Mouse (Mus musculus): ENCODE data around the gene S100a3. TPM values are rescaled to one million over a fixed set of nuclear protein-coding genes. Genes with fewer than 3 reads are reported as not detected.
A peak's percentile ranks its signal among the peaks of the same experiment; 100 is the strongest.

S100a3 gene
- total and polyA plus RNA-seq, 2 experiments from 2014 or later: 1.9 to 5.3 TPM

DNA sequence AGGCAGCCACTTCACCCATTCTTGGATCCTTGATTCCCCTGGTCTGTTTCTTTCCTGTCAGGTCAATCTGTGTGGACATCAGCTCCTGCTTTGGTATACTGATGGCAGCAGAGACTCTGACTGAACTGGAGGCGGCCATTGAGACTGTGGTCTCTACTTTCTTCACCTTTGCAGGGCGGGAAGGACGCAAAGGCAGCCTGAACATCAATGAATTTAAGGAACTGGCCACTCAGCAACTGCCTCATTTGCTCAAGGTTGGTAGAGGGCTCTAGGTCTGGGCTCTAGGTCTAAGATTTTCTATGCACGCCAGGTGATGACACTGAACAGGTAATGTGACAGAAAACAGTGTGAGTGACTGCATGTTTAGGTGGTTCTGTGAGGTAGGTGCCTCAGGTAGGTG is 44.6 kb upstream of the S100a3 start:
- no peak for TF ChIP-seq CTCF (IDR thresholded peaks at IDR 0.05; ENCODE audit: low read depth)
- WGBS: 85% methylated on average over 4 of the region's 4 CpGs

DNA sequence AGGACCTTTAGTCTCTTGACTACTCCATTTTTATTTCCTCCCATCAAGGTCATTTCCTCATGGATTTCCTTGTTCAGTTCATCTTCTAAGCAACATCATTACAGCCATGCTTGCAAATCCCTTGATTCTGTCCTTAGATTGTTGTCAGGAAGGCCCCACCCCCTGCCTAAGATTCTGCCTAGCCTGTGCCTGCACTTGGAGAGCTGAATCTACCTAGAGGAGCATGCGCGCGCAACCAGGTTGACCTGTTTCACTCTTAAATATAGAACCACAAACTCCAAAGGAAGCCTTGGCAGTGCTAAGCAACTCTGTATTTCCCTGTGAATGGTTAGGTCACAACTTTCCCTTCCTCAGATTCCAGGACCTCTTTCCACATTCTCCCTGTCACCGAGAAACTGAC is 42.7 kb upstream of the S100a3 start:
- peaks cover 7% of the 10 kb centered on the region; the same call in 1 of the 2 replicates for H3K4me1 ChIP-seq (ENCODE audit: insufficient read depth, low read length)
- no peaks in the 10 kb centered on the region for H3K36me3 ChIP-seq (ENCODE audit: insufficient read depth, low read length)
- no peak for ATAC-seq
- H3K9ac ChIP-seq (replicated peaks; ENCODE audit: low read length): no peak overlapping the region
- no peak for DNase-seq (ENCODE audit: low spot score)
- 83% methylated on average over 4 of the region's 4 CpGs for WGBS
- no peak overlapping the region for H3K27ac ChIP-seq
- no peaks in the 10 kb centered on the region for H3K9me3 ChIP-seq (ENCODE audit: low read length)
- no peak overlapping the region for H3K4me2 ChIP-seq (ENCODE audit: low read depth, low read length)
- H3K27me3 ChIP-seq (ENCODE audit: insufficient read depth, low read length): peaks cover 4% of the 10 kb centered on the region
- no peak for TF ChIP-seq CTCF (IDR thresholded peaks at IDR 0.05; ENCODE audit: low read depth)
- H3K4me3 ChIP-seq (ENCODE audit: low read length): no peak overlapping the region

More for the DNA sequence above, 44.6 kb upstream of the S100a3 start:
- H3K9me3 ChIP-seq (ENCODE audit: low read length): no peaks in the 10 kb centered on the region
- H3K4me2 ChIP-seq (ENCODE audit: low read depth, low read length): no peak overlapping the region
- no peak for ATAC-seq
- no peak for DNase-seq (ENCODE audit: low spot score)
- no peak overlapping the region for H3K4me3 ChIP-seq (ENCODE audit: low read length)
- peaks cover 4% of the 10 kb centered on the region for H3K27me3 ChIP-seq (ENCODE audit: insufficient read depth, low read length)
- H3K9ac ChIP-seq (replicated peaks; ENCODE audit: low read length): no peak overlapping the region
- H3K27ac ChIP-seq: no peak overlapping the region
- H3K4me1 ChIP-seq (ENCODE audit: insufficient read depth, low read length): peaks cover 7% of the 10 kb centered on the region; the same call in 1 of the 2 replicates
- H3K36me3 ChIP-seq (ENCODE audit: insufficient read depth, low read length): no peaks in the 10 kb centered on the region

DNA sequence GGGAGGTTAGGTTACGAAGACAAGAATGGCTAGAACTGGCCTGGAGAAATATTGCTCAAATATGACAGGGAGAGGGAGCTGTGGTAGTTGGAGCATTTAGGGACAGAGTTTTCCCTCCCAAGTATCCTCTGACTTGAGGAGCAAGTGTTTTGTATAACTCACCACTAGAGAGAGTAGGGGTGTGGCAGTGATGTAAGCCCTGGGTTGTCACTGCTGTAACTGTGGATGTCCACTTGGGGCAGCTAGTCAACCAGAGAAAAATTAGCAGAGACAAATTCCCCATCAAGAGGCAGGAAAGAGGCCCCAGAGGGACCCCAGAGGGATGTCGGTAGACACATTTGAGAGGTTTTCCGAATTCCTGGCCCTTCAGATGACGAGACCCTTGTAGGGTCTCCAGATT is 35.0 kb upstream of the S100a3 start:
- 0 out of 2 replicates have a peak, but pooled peaks have one; percentile 69 for ATAC-seq
- peak; percentile 80 for TF ChIP-seq CTCF (IDR thresholded peaks at IDR 0.05; ENCODE audit: low read depth)

DNA sequence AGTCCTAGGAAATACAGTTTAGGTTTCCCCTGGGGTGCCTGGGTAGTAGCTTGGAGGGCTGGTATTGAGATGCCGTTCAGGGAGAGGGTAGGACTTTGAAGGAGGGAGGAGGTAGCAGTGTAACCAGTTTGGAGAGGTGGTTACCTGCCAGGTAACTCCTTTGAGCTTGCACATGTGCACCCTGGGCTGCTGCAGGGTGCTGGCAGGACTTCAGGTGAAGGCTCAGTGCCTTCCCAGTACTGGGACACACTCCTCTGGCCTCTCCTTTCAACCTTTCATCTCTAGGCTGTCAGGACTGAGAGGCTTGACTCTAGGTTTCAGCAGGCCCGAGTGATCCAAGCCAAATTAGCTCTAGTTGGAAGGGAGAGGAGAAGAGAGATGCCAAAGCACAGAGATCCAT is 34.3 kb upstream of the S100a3 start:
- Histone ChIP-seq H3K9ac (replicated peaks; ENCODE audit: low read length) (no peak overlapping the region), H3K4me1 (ENCODE audit: insufficient read depth, low read length) (no peaks in the 10 kb centered on the region), H3K9me3 (ENCODE audit: low read length) (no peaks in the 10 kb centered on the region), H3K36me3 (ENCODE audit: insufficient read depth, low read length) (no peaks in the 10 kb centered on the region), H3K27ac (no peak overlapping the region), H3K4me2 (ENCODE audit: low read depth, low read length) (no peak overlapping the region), H3K4me3 (ENCODE audit: low read length) (no peak overlapping the region), H3K27me3 (ENCODE audit: insufficient read depth, low read length) (no peaks in the 10 kb centered on the region)
- DNase-seq (ENCODE audit: low spot score) (no peak), ATAC-seq (no peak)
- TF ChIP-seq CTCF (IDR thresholded peaks at IDR 0.05; ENCODE audit: low read depth): no peak
- 87% methylated on average over 2 of the region's 2 CpGs for WGBS

More for the DNA sequence above, 35.0 kb upstream of the S100a3 start:
- no peaks in the 10 kb centered on the region for H3K36me3 ChIP-seq (ENCODE audit: insufficient read depth, low read length)
- 66% methylated on average over 4 of the region's 4 CpGs for WGBS
- H3K4me3 ChIP-seq (ENCODE audit: low read length): no peak overlapping the region
- no peak overlapping the region for H3K4me2 ChIP-seq (ENCODE audit: low read depth, low read length)
- no peaks in the 10 kb centered on the region for H3K4me1 ChIP-seq (ENCODE audit: insufficient read depth, low read length)
- no peak overlapping the region for H3K27ac ChIP-seq
- peak; percentile 80 for DNase-seq (ENCODE audit: low spot score)
- H3K27me3 ChIP-seq (ENCODE audit: insufficient read depth, low read length): no peaks in the 10 kb centered on the region
- no peak overlapping the region for H3K9ac ChIP-seq (replicated peaks; ENCODE audit: low read length)
- no peaks in the 10 kb centered on the region for H3K9me3 ChIP-seq (ENCODE audit: low read length)

DNA sequence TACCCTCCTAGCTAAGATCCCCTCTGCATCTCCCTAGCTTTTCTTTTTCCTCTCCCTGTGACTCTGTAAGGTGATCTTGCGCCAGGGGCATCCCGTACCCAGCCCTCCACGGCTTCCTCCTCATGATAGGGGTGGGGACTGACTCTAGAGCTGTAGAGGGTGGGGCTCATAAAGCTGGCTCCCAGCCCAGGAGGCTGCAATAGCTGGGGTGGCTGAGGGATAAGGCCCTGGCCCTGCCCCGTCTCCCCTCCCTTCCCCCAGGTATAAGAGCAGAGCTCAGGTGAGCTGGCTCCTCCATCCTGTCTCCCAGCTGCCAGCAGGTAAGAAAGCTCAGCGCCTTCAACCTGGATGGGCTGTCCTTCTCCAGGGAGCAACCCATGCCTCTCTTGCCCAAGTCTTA is 33.8 kb upstream of the S100a3 start, which contains the start of gene S100a14:
Gene S100a14, plus strand, starts transcription at position 277 of the 400 bp plus-strand sequence.
- TF ChIP-seq CTCF (IDR thresholded peaks at IDR 0.05; ENCODE audit: low read depth): no peak

DNA sequence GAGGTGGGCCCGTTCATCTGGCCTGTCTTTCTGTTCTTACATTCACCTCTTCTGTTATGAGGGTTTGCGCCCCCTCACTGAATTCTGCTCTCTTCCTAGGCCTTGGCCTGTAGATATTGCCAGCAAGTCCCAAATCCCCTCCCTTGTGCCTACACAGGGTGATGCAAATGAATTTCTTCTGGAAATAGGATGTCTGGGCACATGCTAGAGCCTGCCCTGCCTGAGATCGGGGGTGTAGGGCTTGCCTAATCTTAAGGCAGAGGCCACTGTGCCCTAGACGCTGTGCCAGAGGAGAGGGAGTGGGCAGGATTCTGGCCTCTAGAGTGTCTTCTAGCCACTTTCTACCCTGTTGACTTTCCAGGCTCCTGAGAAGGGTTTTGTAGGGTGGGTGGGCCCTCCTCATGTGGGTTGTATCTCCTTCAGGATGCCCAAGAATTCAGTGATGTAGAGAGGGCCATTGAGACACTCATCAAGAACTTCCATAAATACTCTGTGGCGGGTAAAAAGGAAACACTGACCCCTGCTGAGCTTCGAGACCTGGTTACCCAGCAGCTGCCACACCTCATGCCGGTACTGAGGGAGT is 33.0 kb upstream of the S100a3 start:
- no peak for TF ChIP-seq CTCF (IDR thresholded peaks at IDR 0.05; ENCODE audit: low read depth)
- Histone ChIP-seq H3K9ac (replicated peaks; ENCODE audit: low read length) (no peak overlapping the region), H3K27me3 (ENCODE audit: insufficient read depth, low read length) (no peaks in the 10 kb centered on the region), H3K27ac (no peak overlapping the region), H3K4me2 (ENCODE audit: low read depth, low read length) (no peak overlapping the region), H3K4me1 (ENCODE audit: insufficient read depth, low read length) (no peaks in the 10 kb centered on the region), H3K4me3 (ENCODE audit: low read length) (no peak overlapping the region), H3K9me3 (ENCODE audit: low read length) (no peaks in the 10 kb centered on the region), H3K36me3 (ENCODE audit: insufficient read depth, low read length) (no peaks in the 10 kb centered on the region)
- 84% methylated on average over 7 of the region's 7 CpGs for WGBS
- DNase-seq (ENCODE audit: low spot score) (no peak), ATAC-seq (no peak)

More for the DNA sequence above, 33.8 kb upstream of the S100a3 start, which contains the start of gene S100a14:
- H3K4me1 ChIP-seq (ENCODE audit: insufficient read depth, low read length): no peaks in the 10 kb centered on the region
- no peak within 1 kb of the TSS for H3K4me2 ChIP-seq (ENCODE audit: low read depth, low read length)
- H3K9ac ChIP-seq (replicated peaks; ENCODE audit: low read length): no peak within 1 kb of the TSS
- H3K9me3 ChIP-seq (ENCODE audit: low read length): no peaks in the 10 kb centered on the region
- H3K36me3 ChIP-seq (ENCODE audit: insufficient read depth, low read length): no peaks in the 10 kb centered on the region
- ATAC-seq (no peak), DNase-seq (ENCODE audit: low spot score) (no peak)
- 75% methylated on average over 5 of the region's 5 CpGs for WGBS
- H3K27me3 ChIP-seq (ENCODE audit: insufficient read depth, low read length): no peaks in the 10 kb centered on the region
- H3K27ac ChIP-seq: no peak within 1 kb of the TSS
- no peak within 1 kb of the TSS for H3K4me3 ChIP-seq (ENCODE audit: low read length)

DNA sequence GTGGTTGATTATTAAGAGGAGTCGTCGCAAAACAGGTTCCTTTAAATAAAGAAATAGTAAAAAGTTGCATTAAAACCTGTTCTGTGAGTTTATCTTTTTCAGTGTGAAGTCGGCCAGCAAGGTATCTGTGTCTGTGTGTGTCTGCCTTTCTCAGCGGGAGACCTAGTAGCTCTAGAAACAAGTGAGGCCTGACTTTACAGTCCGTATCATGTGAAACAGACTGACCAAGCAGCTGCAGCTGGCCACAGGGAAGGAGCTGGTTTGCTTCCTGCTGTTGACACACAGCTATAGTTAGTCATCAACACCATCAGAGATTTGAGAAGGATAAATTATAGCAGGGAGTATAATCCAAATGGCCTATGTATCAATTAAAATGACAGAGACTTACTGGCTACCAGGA is 28.7 kb upstream of the S100a3 start:
- no peak for TF ChIP-seq CTCF (IDR thresholded peaks at IDR 0.05; ENCODE audit: low read depth)
- Histone ChIP-seq H3K4me2 (ENCODE audit: low read depth, low read length) (no peak overlapping the region), H3K9ac (replicated peaks; ENCODE audit: low read length) (no peak overlapping the region), H3K27ac (no peak overlapping the region), H3K9me3 (ENCODE audit: low read length) (no peaks in the 10 kb centered on the region), H3K4me3 (ENCODE audit: low read length) (no peak overlapping the region), H3K36me3 (ENCODE audit: insufficient read depth, low read length) (no peaks in the 10 kb centered on the region), H3K27me3 (ENCODE audit: insufficient read depth, low read length) (no peaks in the 10 kb centered on the region), H3K4me1 (ENCODE audit: insufficient read depth, low read length) (no peaks in the 10 kb centered on the region)
- 77% methylated on average over 5 of the region's 5 CpGs for WGBS
- DNase-seq (ENCODE audit: low spot score) (no peak), ATAC-seq (no peak)
